Mouse (Mus musculus): ENCODE measurements around the gene Atp6v0d1. TPM values are rescaled to one million over a fixed set of nuclear protein-coding genes. Genes with fewer than 3 reads are reported as not detected.

Atp6v0d1 gene
- polyA plus RNA-seq, 1 experiment from 2014 or later: 51.0 TPM

- Histone ChIP-seq H3K9ac (no peak overlapping the region), H3K4me2 (no peak overlapping the region), H3K27ac (no peak overlapping the region), H3K4me1 (peaks cover 33% of the 10 kb centered on the region), H3K27me3 (replicated peaks) (peaks cover 5% of the 10 kb centered on the region; the same call in 1 of the 2 replicates), H3K4me3 (no peak overlapping the region), H3K36me3 (no peaks in the 10 kb centered on the region), H3K9me3 (replicated peaks) (no peaks in the 10 kb centered on the region)
- ATAC-seq: no peak
- WGBS (ENCODE audit: insufficient replicate concordance): 66% methylated on average over 3 of the region's 3 CpGs
These were observed 72.4 kb downstream of the Atp6v0d1 start for GRCm38 (mm10) chr8:105493495-105493894.

GRCm38 (mm10) chr8:105489281-105489680, 76.6 kb downstream of the Atp6v0d1 start:
- no peaks in the 10 kb centered on the region for H3K27me3 ChIP-seq (replicated peaks)
- H3K9ac ChIP-seq: no peak overlapping the region
- ATAC-seq: no peak
- no peak overlapping the region for H3K27ac ChIP-seq
- H3K4me3 ChIP-seq: no peak overlapping the region
- no peak overlapping the region for H3K4me2 ChIP-seq
- H3K9me3 ChIP-seq (replicated peaks): no peaks in the 10 kb centered on the region
- H3K4me1 ChIP-seq: peaks cover 14% of the 10 kb centered on the region
- 43% methylated on average over 1 of the region's 1 CpGs for WGBS (ENCODE audit: insufficient replicate concordance)
- H3K36me3 ChIP-seq: no peaks in the 10 kb centered on the region

- peaks cover 14% of the 10 kb centered on the region for H3K4me1 ChIP-seq
- H3K4me2 ChIP-seq: no peak overlapping the region
- no peaks in the 10 kb centered on the region for H3K36me3 ChIP-seq
- H3K9me3 ChIP-seq (replicated peaks): no peaks in the 10 kb centered on the region
- H3K9ac ChIP-seq: no peak overlapping the region
- H3K4me3 ChIP-seq: no peak overlapping the region
- WGBS (ENCODE audit: insufficient replicate concordance): 48% methylated on average over 3 of the region's 3 CpGs
- no peaks in the 10 kb centered on the region for H3K27me3 ChIP-seq (replicated peaks)
- ATAC-seq: no peak
- H3K27ac ChIP-seq: no peak overlapping the region
These were observed 77.8 kb downstream of the Atp6v0d1 start for GRCm38 (mm10) chr8:105488082-105488481.

- Histone ChIP-seq H3K4me2 (no peak overlapping the region), H3K36me3 (no peaks in the 10 kb centered on the region), H3K4me3 (no peak overlapping the region), H3K9ac (no peak overlapping the region), H3K9me3 (replicated peaks) (no peaks in the 10 kb centered on the region), H3K4me1 (peaks cover 8% of the 10 kb centered on the region), H3K27me3 (replicated peaks) (peaks cover under 1% of the 10 kb centered on the region; the same call in 1 of the 2 replicates), H3K27ac (no peak overlapping the region)
- ATAC-seq: no peak
- WGBS (ENCODE audit: insufficient replicate concordance): 44% methylated on average over 2 of the region's 2 CpGs
These were observed 81.5 kb downstream of the Atp6v0d1 start for GRCm38 (mm10) chr8:105484392-105484791.

- H3K27me3 ChIP-seq (replicated peaks): peaks cover 5% of the 10 kb centered on the region; the same call in 1 of the 2 replicates
- no peak overlapping the region for H3K9ac ChIP-seq
- WGBS (ENCODE audit: insufficient replicate concordance): 56% methylated on average over 3 of the region's 3 CpGs
- H3K4me1 ChIP-seq: peaks cover 8% of the 10 kb centered on the region
- H3K36me3 ChIP-seq: no peaks in the 10 kb centered on the region
- ATAC-seq: no peak
- H3K4me2 ChIP-seq: no peak overlapping the region
- no peak overlapping the region for H3K4me3 ChIP-seq
- H3K27ac ChIP-seq: no peak overlapping the region
- no peaks in the 10 kb centered on the region for H3K9me3 ChIP-seq (replicated peaks)
These were observed 81.8 kb downstream of the Atp6v0d1 start for GRCm38 (mm10) chr8:105484030-105484368.

DNA sequence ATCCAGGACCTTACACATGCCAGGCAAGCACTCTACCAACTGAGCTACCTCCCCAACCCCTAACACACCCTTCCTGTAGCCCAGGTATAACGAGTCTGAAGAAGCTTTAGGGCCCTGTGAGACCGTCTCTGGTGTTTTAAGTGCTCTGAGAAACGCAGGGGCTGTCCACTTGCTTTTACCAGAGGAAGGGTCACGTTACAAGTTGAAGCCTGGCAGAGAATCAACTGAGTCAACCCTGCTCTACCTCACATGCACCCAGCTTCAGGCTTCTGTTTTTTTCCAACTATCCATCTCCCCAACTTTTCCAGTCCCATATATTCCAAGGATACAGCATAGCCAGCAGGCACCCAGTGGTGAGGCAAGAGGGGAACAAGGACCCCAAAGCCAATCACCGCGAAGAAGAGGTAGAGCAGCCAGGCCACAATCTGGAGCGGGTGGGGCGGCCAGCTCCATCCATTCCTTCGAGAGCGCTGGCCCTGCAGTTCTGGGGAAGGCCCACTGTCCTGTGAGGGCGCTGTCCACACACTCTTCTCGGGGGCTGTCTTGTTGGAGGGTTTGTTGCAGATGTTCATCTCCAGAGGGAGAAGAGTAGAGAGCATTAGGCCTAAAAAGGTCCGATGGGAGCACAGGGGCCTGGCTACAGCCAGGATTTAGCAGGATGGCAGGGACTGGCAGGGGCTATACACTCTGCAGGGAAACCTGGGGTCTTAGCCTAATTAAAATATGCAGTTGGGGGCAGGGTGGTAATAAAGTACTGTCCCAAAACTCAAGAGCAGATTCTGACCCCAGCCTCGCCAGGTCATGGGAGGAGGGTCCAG, 82.4 kb downstream of the Atp6v0d1 start:
- H3K36me3 ChIP-seq: no peaks in the 10 kb centered on the region
- ATAC-seq: no peak
- no peak overlapping the region for H3K27ac ChIP-seq
- no peak overlapping the region for H3K4me3 ChIP-seq
- WGBS (ENCODE audit: insufficient replicate concordance): 44% methylated on average over 14 of the region's 14 CpGs
- H3K27me3 ChIP-seq (replicated peaks): peaks cover 8% of the 10 kb centered on the region; the same call in 1 of the 2 replicates
- H3K9ac ChIP-seq: no peak overlapping the region
- peaks cover 8% of the 10 kb centered on the region for H3K4me1 ChIP-seq
- H3K4me2 ChIP-seq: no peak overlapping the region
- H3K9me3 ChIP-seq (replicated peaks): no peaks in the 10 kb centered on the region

- H3K9ac ChIP-seq: no peak overlapping the region
- H3K27me3 ChIP-seq (replicated peaks): peaks cover 16% of the 10 kb centered on the region
- H3K36me3 ChIP-seq: no peaks in the 10 kb centered on the region
- H3K4me2 ChIP-seq: no peak overlapping the region
- no peak overlapping the region for H3K27ac ChIP-seq
- peaks cover 8% of the 10 kb centered on the region for H3K4me1 ChIP-seq
- H3K4me3 ChIP-seq: no peak overlapping the region
- no peak for ATAC-seq
- H3K9me3 ChIP-seq (replicated peaks): no peaks in the 10 kb centered on the region
- 70% methylated on average over 8 of the region's 8 CpGs for WGBS (ENCODE audit: insufficient replicate concordance)
These were observed 83.7 kb downstream of the Atp6v0d1 start for GRCm38 (mm10) chr8:105482123-105482522.

DNA sequence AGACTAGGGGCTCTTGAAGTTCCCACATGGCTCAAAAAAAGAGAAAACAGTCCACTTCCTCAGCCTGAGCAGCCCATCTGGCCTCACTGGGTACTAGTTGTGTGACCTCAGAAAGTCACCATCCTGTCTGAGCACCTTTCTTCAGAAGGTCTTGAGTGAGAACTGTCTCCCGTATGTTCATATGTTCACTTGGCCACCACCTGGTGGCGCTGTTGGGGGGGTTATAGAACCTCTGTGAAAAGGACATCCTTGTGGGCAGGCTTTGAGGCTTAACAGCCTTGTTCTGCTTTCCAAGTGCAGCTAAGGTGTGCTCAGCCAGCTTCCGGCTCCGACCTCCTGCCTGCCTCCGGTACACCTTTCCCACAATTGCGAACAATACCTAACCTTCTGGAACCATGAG, 84.4 kb downstream of the Atp6v0d1 start:
- Histone ChIP-seq H3K27ac (no peak overlapping the region), H3K36me3 (no peaks in the 10 kb centered on the region), H3K27me3 (replicated peaks) (peaks cover 23% of the 10 kb centered on the region), H3K9me3 (replicated peaks) (no peaks in the 10 kb centered on the region), H3K9ac (no peak overlapping the region), H3K4me2 (no peak overlapping the region), H3K4me3 (no peak overlapping the region), H3K4me1 (peaks cover 8% of the 10 kb centered on the region)
- ATAC-seq: no peak
- 63% methylated on average over 6 of the region's 6 CpGs for WGBS (ENCODE audit: insufficient replicate concordance)

DNA sequence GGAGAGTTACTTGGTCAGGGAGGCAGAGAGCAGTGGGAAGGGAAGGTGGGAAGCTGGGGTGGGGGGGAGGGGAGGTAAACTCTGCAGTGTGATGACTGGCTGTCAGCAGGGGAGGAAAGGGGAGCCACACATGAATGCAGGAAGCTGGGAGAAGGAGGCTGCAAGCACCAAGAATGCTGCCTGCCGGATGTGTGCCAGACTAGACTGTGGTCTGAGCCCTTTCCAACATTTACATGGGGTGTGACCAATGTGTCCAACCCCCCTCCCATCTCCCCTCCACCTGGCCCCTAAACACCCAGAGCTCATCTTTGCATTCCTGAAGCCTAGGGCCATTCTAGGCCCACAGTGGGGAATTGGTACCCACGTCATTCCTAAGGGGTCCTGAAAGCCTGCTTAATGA, 84.8 kb downstream of the Atp6v0d1 start:
- Histone ChIP-seq H3K36me3 (no peaks in the 10 kb centered on the region), H3K27ac (no peak overlapping the region), H3K9me3 (replicated peaks) (no peaks in the 10 kb centered on the region), H3K9ac (no peak overlapping the region), H3K4me2 (no peak overlapping the region), H3K4me3 (no peak overlapping the region), H3K4me1 (peaks cover 8% of the 10 kb centered on the region), H3K27me3 (replicated peaks) (peaks cover 27% of the 10 kb centered on the region)
- WGBS (ENCODE audit: insufficient replicate concordance): 26% methylated on average over 2 of the region's 2 CpGs
- ATAC-seq: no peak

DNA sequence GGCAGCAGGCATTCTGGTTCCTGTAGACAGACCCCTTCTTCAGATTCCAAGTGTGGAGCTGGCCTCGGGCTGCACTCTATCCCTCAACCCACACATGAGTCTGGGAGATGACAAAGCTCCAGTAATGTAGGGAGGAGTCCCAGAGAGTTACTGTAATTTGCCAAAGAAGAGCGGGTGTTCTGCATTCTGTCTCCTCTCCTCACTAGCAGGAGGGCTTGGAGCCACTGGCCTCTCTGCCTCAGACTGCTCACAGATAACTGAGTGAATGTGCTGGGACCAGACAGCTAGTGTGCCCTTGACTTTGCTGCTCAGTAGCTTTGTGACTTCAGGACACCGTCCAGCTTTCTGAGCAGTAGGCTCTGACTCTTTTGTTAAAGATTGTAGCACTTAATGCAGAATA, 88.1 kb downstream of the Atp6v0d1 start:
- no peak overlapping the region for H3K4me2 ChIP-seq
- no peak for ATAC-seq
- no peak overlapping the region for H3K27ac ChIP-seq
- no peaks in the 10 kb centered on the region for H3K36me3 ChIP-seq
- H3K4me3 ChIP-seq: no peak overlapping the region
- H3K9ac ChIP-seq: no peak overlapping the region
- H3K9me3 ChIP-seq (replicated peaks): no peaks in the 10 kb centered on the region
- 58% methylated on average over 3 of the region's 3 CpGs for WGBS (ENCODE audit: insufficient replicate concordance)
- peaks cover 20% of the 10 kb centered on the region for H3K4me1 ChIP-seq
- H3K27me3 ChIP-seq (replicated peaks): peaks cover 60% of the 10 kb centered on the region

DNA sequence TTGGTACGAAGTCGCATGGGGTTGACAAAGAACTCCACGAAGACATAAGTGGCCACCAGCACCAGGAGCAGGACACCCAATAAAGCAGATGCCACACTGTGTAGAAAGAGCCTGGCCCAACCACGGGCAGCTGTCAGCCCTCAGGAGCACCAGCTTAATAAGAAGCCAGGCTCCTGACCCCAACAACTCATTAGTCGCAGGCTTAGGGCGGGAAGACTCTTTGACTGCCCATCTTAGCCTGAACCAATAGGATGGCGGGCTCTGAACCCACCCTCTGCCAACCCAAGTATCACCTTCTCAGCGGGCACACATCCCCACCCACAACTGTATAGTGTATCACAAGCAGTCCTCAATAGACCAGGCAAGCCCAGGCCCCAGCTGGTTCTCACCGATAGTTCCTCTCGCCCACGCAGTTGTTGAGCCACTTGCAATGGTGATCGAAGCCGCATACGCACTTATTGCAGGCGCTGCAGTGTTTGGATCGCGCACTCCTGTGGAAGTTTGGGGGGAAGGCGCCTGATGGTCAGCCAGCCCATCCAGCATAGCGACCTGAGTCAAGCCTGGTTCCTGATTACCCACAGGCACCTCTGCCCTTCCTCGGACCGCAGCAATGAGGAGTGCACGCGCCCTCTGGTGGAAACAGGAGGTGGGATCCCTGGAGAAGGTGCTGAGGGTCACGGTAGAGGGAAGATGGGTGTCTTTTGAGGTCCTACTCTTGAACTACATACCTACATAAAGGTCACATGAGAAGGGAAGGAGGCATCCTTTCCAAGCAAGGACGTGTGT, 89.0 kb downstream of the Atp6v0d1 start:
- no peak overlapping the region for H3K4me2 ChIP-seq
- no peak overlapping the region for H3K27ac ChIP-seq
- 39% methylated on average over 25 of the region's 25 CpGs for WGBS (ENCODE audit: insufficient replicate concordance)
- peaks cover 24% of the 10 kb centered on the region for H3K4me1 ChIP-seq
- H3K36me3 ChIP-seq: no peaks in the 10 kb centered on the region
- 0 out of 2 replicates have a peak, but pooled peaks have one; percentile 20 for ATAC-seq
- peaks cover 69% of the 10 kb centered on the region for H3K27me3 ChIP-seq (replicated peaks)
- H3K9me3 ChIP-seq (replicated peaks): no peaks in the 10 kb centered on the region
- H3K9ac ChIP-seq: no peak overlapping the region
- H3K4me3 ChIP-seq: no peak overlapping the region

DNA sequence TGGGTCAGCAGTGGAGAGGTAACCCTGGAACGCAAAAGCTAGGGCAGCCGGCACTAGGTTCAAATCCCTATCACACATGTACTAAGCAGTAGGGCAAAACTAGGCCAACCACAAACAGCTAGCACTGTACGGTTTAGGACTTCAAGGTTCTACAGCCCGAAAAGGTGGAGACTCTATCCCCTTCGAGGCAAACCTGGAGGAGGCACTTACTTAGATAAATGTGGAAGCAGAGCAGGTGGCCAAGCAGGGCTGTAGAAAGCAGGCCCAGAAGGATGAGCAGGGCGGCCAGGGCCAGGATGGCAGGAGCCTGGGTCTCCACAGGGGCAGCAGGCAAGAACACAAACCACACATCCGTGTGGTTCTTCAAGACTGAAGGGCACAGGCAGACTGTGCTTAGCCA, 89.7 kb downstream of the Atp6v0d1 start:
- Histone ChIP-seq H3K4me1 (peaks cover 29% of the 10 kb centered on the region), H3K4me3 (no peak overlapping the region), H3K9ac (no peak overlapping the region), H3K27ac (no peak overlapping the region), H3K9me3 (replicated peaks) (no peaks in the 10 kb centered on the region), H3K4me2 (no peak overlapping the region), H3K27me3 (replicated peaks) (peaks cover 76% of the 10 kb centered on the region), H3K36me3 (no peaks in the 10 kb centered on the region)
- no peak for ATAC-seq
- WGBS (ENCODE audit: insufficient replicate concordance): 77% methylated on average over 7 of the region's 7 CpGs

Data from liver, embryonic 12.5 days (tissue).